Mouse (Mus musculus): ENCODE data around the gene Fam174b.

GRCm38 (mm10) chr7:73812176-73812575 lies 72.1 kb downstream of the Fam174b start:
- TF ChIP-seq CTCF (conservative IDR thresholded peaks at IDR 0.05 in 1 of 2, IDR thresholded peaks at IDR 0.05 in 1 of 2; ENCODE audit: low read depth in 2 of 2, low read length in 2 of 2) (no peak), HCFC1 (IDR thresholded peaks at IDR 0.05; ENCODE audit: low read depth, low read length) (no peak)

Measured in CH12.LX (cell line).